Mouse (Mus musculus) stomach, embryonic 16.5 days (tissue): ENCODE data around the gene Ndufv1. TPM values are rescaled to one million over a fixed set of nuclear protein-coding genes. Genes with fewer than 3 reads are reported as not detected.
A peak's percentile ranks its signal among the peaks of the same experiment; 100 is the strongest.

Experiments used
- ATAC-seq: fragments of 200-750 bp; cut with Nextera tagmentation; 2 replicates; pipeline ENCODE4 v1.8.0; 2017; ENCODE audit warnings: moderate number of reproducible peaks, moderate TSS enrichment; ENCODE audit not compliant: insufficient read depth, low FRiP score
- H3K27ac ChIP-seq: fragments of 300-500 bp; sonication (generic); 2 replicates; pipeline ENCODE4 v1.5.1; 2014; ENCODE audit warnings: low read length
- H3K27me3 ChIP-seq: fragments of 300-500 bp; sonication (generic); 2 replicates; pipeline ENCODE4 v1.6.1; 2014; ENCODE audit warnings: low read length, control low read depth, mixed read lengths; ENCODE audit not compliant: control insufficient read depth, insufficient read depth
- H3K36me3 ChIP-seq: fragments of 300-500 bp; sonication (generic); 2 replicates; pipeline ENCODE4 v1.6.1; 2014; ENCODE audit warnings: low read length; ENCODE audit not compliant: control insufficient read depth, insufficient read depth
- H3K4me1 ChIP-seq: fragments of 300-500 bp; sonication (generic); 2 replicates; pipeline ENCODE4 v1.6.1; 2014; ENCODE audit warnings: low read length, control low read depth, mixed read lengths; ENCODE audit not compliant: control insufficient read depth, insufficient read depth
- H3K4me2 ChIP-seq: fragments of 300-500 bp; sonication (generic); 2 replicates; pipeline ENCODE4 v1.6.1; 2014; ENCODE audit warnings: low read depth, low read length, mixed read lengths
- H3K4me3 ChIP-seq: fragments of 300-500 bp; sonication (generic); replicated peaks from 2 replicates; pipeline ENCODE4 v1.5.1; 2014; ENCODE audit warnings: mild to moderate bottlenecking, low read length
- H3K9ac ChIP-seq: fragments of 300-500 bp; sonication (generic); 2 replicates; pipeline ENCODE4 v1.6.1; 2014; ENCODE audit warnings: low read length
- H3K9me3 ChIP-seq: fragments of 300-500 bp; sonication (generic); replicated peaks from 2 replicates; pipeline ENCODE4 v1.6.1; 2016; ENCODE audit warnings: low read length, control low read depth; ENCODE audit not compliant: control insufficient read depth
- WGBS: fragments of 180-500 bp; shearing (Covaris S2); extraction: QIAGEN DNeasy Blood & Tissue Kit; methylation state at CpG from one replicate; pipeline ENCODE4 v1.1.7; 2014; 5-methylcytosine and 5-hydroxymethylcytosine counted together
- polyA plus RNA-seq: library from polyadenylated mRNA; unstranded; fragments of >200 nt; fragmentation: Nextera tagmentation; extraction: Ambion mirVana; gene quantifications from 2 replicates; pipeline ENCODE4 v1.2.1, GENCODE M21; 2015

Gene Ndufv1
- polyA plus RNA-seq, 1 experiment from 2014 or later: 223 TPM

DNA sequence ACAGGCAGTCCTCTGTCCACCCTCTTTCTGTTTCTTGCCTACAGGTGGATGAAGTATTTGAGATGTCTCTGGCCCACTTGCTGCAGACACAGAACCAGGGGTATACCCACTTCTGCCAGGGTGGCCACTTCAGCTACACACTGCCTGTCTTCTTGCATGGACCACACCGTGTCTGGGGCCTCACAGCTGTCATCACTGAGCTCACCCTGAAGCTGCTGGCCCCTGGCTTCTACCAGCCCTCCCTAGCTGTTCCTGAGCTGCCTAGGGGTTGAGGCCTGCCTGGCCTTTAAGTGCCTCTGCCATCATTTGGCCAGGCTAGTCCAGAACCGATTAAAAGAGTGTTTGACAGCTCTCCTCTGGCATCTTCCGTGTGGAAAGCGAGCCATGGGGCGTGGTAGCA is 10.9 kb downstream of the Ndufv1 start:
- 77% methylated on average over 5 of the region's 5 CpGs for WGBS
- no peak overlapping the region for H3K27ac ChIP-seq
- no peak overlapping the region for H3K4me2 ChIP-seq
- H3K4me3 ChIP-seq: no peak overlapping the region
- no peak for ATAC-seq
- H3K36me3 ChIP-seq: no peaks in the 10 kb centered on the region
- H3K9ac ChIP-seq: peak overlapping the region; percentile 43; the same call in 1 of the 2 replicates
- H3K9me3 ChIP-seq: no peaks in the 10 kb centered on the region
- no peaks in the 10 kb centered on the region for H3K27me3 ChIP-seq
- peaks cover 16% of the 10 kb centered on the region for H3K4me1 ChIP-seq

DNA sequence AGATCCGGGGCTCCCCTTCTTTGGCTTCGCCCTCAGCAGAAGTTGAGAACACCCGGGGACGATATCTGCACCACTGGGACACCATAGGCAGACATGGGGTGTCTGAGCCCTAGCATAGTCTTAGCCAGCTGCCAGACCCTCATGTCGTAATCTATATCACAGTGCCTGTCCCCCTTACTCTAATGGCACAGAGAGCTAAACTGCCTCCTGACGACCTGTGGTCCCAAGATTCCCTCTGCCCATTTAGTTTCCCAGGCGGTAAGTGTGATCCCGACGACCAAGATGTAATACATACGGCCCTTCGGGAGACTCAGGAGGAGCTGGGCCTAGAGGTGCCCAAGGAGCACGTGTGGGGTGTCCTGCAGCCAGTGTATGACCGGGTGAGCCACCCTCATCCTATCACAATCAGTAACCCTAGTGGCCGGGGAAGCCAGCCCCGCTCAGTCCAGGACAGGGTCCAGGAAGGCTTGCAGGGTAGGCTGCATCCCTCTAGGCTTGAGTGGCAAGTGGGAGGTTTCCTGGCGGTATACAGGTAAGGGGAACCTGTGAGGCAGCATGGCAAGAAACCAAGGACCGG is 11.6 kb downstream of the Ndufv1 start:
- Histone ChIP-seq H3K9me3 (no peaks in the 10 kb centered on the region), H3K36me3 (no peaks in the 10 kb centered on the region), H3K27ac (peak overlapping the region; percentile 97), H3K9ac (peak overlapping the region; percentile 91), H3K27me3 (no peaks in the 10 kb centered on the region), H3K4me2 (peak overlapping the region; percentile 82), H3K4me3 (peak overlapping the region; percentile 87), H3K4me1 (peaks cover 16% of the 10 kb centered on the region)
- no peak for ATAC-seq
- WGBS: 11% methylated on average over 17 of the region's 17 CpGs

DNA sequence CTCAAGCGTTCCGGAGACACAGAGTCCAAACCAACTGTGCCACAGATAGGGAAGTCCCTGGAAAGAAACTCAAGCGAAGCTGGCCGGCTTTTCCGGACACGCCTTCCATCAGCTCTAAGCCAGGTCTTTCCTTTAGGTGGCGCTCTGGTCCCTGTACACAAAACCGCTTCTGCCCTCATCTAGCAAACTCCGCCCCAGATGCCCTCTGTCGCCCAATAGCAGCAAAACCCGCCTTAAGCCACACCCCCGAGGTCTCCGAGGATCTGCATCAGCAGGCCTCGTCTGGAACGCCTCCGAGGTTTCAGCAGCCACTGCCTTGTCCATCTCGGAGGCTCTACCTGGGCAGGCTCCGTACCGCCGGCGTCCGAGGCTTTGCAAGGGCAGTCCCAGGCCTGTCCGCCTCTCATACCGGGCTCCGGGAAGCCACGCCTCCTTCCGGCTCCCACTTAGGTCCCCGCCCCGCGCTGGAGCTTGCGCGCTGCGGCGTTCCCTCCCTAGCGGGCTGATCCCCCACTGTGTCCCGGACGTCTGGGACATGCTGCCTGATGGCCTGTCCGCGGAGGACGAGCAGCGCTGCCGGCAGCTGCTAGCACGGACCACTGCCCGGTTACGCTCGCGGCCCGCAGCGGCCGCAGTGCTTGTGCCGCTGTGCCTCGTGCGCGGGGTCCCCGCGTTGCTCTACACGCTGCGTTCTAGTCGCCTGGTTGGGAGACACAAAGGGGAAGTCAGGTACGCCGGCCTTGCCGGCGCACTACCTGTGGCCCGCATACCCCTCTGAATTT is 12.3 kb downstream of the Ndufv1 start, which contains the start of the genes Nudt8 and Gm49405:
Nudt8 (plus strand) TSS at position 462 of the 782 bp plus-strand sequence.
Gm49405 (plus strand) TSS at position 508 of the 782 bp plus-strand sequence.
- H3K36me3 ChIP-seq: no peaks in the 10 kb centered on the region
- ATAC-seq: peak; percentile 93
- H3K4me2 ChIP-seq: peak within 1 kb of the TSS; percentile 82
- peak within 1 kb of the TSS; percentile 91 for H3K9ac ChIP-seq
- peak within 1 kb of the TSS; percentile 87 for H3K4me3 ChIP-seq
- under 1% methylated on average over 64 of the region's 64 CpGs for WGBS
- H3K4me1 ChIP-seq: peaks cover 16% of the 10 kb centered on the region
- H3K27ac ChIP-seq: peak within 1 kb of the TSS; percentile 97
- H3K27me3 ChIP-seq: no peaks in the 10 kb centered on the region
- no peaks in the 10 kb centered on the region for H3K9me3 ChIP-seq

DNA sequence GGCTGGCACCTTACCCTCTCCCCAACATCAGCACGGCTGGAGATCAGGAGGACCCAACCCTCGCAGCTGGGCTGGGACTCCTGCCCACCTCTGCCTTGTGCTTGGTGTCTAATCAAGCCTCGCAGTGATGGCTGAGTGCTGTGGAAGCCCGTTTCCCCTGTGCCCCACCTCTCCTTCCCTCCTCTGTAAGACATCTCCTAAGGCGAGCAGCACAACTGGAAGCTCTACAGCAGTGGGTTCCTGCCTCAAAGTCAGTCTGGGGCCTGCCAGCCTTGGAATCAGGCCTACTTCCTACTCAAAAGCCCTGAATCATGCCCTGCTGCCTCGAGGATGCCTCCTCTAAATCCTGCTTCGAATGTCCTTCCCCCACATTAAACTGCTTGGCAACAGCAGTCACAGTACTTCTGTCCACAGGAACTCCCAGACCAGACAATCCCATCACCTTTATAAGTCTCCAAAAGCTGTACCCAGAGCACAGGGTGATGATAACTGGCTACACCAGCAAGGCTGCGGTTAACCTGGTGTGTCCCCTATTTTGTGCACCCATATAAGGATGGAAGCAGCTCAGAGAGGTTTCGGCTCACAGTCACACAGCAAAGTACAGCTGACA is 13.4 kb downstream of the Ndufv1 start:
- Histone ChIP-seq H3K9me3 (no peaks in the 10 kb centered on the region), H3K9ac (peak overlapping the region; percentile 91), H3K27me3 (no peaks in the 10 kb centered on the region), H3K4me1 (peaks cover 16% of the 10 kb centered on the region), H3K27ac (0 out of 2 replicates have a peak overlapping the region, but pooled peaks have one; percentile 97), H3K4me2 (peak overlapping the region; percentile 82), H3K36me3 (no peaks in the 10 kb centered on the region), H3K4me3 (peak overlapping the region; percentile 87)
- 85% methylated on average over 9 of the region's 9 CpGs for WGBS
- no peak for ATAC-seq

DNA sequence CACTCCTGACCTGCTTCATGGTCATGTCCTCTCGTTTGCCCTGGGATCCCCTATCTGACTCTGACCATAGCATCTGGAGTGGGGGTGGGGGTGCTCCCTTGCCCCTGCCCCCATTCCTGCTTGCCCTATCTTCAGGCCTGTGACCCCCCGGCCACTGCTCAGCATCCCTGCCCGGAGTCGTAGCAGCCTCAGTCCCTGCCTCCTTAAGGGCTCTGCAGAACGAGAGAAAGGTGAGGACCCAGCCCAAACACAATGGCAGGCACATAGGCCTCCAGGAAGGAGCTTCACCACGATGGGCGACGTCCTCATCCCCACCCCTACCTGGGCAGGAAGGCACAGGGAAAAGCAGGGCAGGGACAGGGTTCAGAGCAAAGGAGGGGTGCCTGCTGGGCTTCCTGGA is 14.3 kb downstream of the Ndufv1 start:
- H3K9ac ChIP-seq: no peak overlapping the region
- peaks cover 16% of the 10 kb centered on the region for H3K4me1 ChIP-seq
- H3K27me3 ChIP-seq: no peaks in the 10 kb centered on the region
- no peaks in the 10 kb centered on the region for H3K36me3 ChIP-seq
- no peak overlapping the region for H3K4me3 ChIP-seq
- WGBS: 70% methylated on average over 8 of the region's 8 CpGs
- H3K4me2 ChIP-seq: no peak overlapping the region
- no peaks in the 10 kb centered on the region for H3K9me3 ChIP-seq
- H3K27ac ChIP-seq: no peak overlapping the region
- ATAC-seq: no peak

DNA sequence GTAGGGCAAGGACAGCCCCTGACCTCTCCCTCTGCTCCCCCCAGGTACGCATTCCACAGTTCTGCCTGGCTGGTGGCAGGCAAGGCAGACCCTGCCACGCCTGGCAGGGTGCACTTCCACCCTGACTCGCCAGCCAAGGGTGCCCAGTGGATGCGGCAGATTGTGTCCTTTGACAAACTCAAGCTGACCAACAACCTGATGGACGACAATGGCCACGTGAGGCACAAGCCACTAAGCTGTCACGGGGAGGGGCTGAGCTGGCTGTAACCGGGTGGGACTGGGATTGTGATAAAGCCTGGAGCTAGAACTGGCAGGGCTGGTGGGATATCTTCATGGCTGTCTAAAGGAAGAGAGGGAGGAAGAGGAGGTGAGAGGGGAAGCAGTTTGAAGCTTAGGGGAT is 15.4 kb downstream of the Ndufv1 start:
- no peak for ATAC-seq
- H3K36me3 ChIP-seq: no peaks in the 10 kb centered on the region
- H3K27me3 ChIP-seq: no peaks in the 10 kb centered on the region
- peaks cover 14% of the 10 kb centered on the region for H3K4me1 ChIP-seq
- H3K9me3 ChIP-seq: no peaks in the 10 kb centered on the region
- H3K27ac ChIP-seq: no peak overlapping the region
- H3K4me2 ChIP-seq: no peak overlapping the region
- WGBS: 49% methylated on average over 8 of the region's 8 CpGs
- no peak overlapping the region for H3K9ac ChIP-seq
- H3K4me3 ChIP-seq: no peak overlapping the region

DNA sequence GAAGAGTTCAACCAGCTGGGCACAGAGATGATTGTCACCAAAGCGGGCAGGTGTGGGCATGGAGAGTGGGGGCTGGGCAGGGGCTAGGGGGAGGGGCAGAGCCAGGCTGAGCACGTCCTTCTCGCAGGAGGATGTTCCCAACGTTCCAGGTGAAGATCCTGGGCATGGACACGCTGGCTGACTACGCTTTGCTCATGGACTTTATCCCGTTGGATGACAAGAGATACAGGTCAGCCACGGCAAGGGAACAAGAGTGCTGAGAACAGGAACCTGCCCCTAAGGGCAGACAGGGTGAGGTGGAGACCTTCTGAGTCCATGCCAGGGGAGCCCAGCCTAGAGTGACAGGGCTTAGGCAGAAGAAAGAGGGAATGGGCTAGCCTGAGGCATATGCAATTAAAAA is 15.9 kb downstream of the Ndufv1 start:
- Histone ChIP-seq H3K4me1 (peaks cover 13% of the 10 kb centered on the region), H3K4me3 (no peak overlapping the region), H3K27me3 (no peaks in the 10 kb centered on the region), H3K9ac (no peak overlapping the region), H3K9me3 (no peaks in the 10 kb centered on the region), H3K4me2 (no peak overlapping the region), H3K36me3 (no peaks in the 10 kb centered on the region), H3K27ac (no peak overlapping the region)
- ATAC-seq: no peak
- WGBS: 75% methylated on average over 8 of the region's 8 CpGs

DNA sequence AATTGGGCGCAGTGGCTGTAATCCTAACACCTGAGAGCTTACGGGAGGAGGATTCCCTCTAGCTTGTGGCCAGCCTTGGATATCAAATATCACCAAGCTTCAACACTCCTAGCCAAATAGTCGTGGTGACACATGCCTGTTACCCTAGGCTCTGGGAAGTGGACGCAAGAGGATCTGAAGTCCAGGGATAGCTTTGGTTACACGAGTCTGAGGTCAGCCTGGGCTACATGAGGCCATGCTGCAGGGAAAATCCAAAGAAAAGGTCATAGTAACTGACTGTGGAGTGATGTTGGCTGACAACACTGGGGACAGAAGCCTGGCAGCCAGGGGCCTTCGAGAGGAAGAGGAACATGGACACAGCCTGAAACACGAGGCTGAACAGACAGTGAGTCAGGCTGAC is 16.5 kb downstream of the Ndufv1 start:
- ATAC-seq: no peak
- Histone ChIP-seq H3K36me3 (no peaks in the 10 kb centered on the region), H3K4me2 (no peak overlapping the region), H3K4me1 (peaks cover 7% of the 10 kb centered on the region), H3K4me3 (no peak overlapping the region), H3K9ac (no peak overlapping the region), H3K27me3 (no peaks in the 10 kb centered on the region), H3K27ac (no peak overlapping the region), H3K9me3 (no peaks in the 10 kb centered on the region)
- WGBS: 65% methylated on average over 7 of the region's 7 CpGs

DNA sequence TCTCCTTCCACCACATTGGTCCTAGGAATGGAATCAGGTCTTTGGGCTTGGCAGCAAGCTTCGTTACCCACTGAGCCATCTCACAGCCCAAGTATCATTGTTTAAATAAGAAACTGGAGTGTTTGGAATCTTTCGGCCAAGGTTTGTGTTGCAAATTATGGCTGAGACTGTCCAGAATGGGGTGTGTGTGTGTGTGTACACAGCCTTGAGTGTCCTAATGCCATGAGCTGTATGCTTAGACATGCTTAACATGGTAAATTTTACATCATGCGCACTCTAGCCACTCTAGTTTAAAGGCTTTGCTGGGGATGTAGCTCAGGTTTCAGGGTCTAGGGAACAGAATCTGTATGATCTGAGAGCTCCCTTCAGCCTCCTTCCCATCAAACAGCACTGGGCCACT is 17.1 kb downstream of the Ndufv1 start:
- H3K27ac ChIP-seq: no peak overlapping the region
- H3K9ac ChIP-seq: no peak overlapping the region
- no peak overlapping the region for H3K4me3 ChIP-seq
- H3K4me2 ChIP-seq: no peak overlapping the region
- H3K27me3 ChIP-seq: no peaks in the 10 kb centered on the region
- no peaks in the 10 kb centered on the region for H3K9me3 ChIP-seq
- H3K36me3 ChIP-seq: no peaks in the 10 kb centered on the region
- H3K4me1 ChIP-seq: peaks cover 4% of the 10 kb centered on the region; the same call in 1 of the 2 replicates
- no peak for ATAC-seq
- WGBS: 73% methylated on average over 3 of the region's 3 CpGs
